Mouse (Mus musculus) thymus, postnatal 25 days (tissue): ENCODE data around the gene Bcl2l11.
"Not testable (repeated sequence)": the region's sequence is repeated elsewhere in the genome, so short reads cannot be mapped to it uniquely, and the experiment has no call there.

Experiments
- DNase-seq: peaks from one replicate; pipeline ENCODE4 v3.0.0; 2022

The Bcl2l11 gene

DNA sequence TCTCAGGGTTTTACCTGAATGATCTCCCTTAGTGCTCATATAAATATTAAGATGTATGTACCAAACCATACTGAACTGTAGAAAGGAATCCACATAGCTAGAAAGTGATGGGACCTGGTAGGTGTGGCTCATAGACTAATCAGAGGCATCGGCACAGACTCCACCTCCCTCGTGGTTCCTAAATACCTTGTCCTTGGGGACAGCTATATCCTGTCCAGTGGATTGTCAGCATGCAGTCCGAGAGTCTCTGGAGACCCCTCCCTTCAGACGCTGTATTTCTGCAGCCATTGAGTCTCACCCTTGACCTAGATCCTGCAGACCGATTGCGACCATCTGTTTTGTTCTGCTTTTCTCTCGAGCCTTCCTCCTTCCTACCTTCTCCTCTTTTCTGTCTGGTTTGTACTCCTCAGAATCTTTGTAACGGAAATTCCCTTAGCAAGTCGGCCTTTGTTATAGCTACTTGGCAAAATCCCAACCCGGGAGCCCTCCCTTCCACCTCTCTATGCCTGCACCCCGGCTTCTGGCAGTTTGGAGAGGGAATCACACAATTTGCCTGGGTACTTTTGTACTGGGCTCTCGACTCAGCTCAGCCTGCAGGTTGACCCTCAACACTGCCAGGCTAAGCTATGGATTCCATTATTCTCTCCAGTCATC, 50.7 kb downstream of the Bcl2l11 start:
- DNase-seq = no peak

DNA sequence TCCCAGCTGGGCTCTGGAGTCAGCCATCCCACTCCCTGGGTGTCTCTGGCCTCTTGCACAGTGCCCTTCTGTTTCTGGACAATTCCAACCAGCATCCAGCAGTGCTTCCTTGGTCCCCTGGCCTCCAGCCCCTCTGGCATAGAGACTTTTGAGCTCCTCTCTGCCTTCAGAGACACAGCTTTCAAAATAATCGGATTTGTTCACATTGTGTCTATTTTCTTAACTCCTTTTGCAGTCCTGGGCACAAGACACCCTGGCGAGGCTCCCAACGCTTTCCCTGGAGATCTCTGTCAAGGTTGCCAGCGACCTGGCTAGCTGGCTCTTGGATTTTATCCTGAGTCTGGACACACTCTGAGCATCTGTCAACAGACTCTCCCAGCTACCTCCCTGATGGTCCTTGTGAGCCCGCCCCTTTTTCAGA, 51.4 kb downstream of the Bcl2l11 start:
- DNase-seq = no peak

DNA sequence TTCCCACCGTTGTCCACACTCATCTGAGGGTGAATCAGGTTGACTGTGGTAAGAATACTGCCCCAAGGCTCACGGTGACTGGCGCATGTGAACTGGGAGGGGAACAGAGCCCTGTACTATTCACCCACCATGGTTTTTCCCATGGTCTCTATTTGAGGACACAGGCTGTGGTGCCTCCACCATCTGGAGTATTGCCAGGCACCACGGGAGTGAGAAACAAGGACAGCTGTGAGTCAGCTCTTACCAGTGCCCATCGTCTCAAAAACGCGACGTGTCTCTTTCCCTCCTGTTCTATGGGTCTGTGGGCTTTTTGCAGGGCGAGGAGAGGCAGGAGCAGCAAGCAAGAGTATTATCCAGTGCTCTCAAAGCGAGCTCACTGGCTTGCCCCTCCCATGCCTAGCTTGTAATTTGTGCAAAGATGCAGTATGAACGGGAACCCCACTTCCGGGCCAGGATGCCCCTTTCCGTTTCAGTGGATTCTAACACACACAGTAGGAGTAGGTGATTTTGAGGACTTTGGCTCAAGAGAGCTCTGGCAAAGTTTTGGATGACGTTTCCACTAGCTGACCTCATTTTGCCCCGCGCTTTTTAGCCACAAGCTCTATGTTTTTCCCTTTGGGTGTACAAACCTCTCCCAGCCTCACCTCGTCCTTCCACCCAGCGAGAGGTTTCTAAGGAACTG, 53.4 kb downstream of the Bcl2l11 start:
- DNase-seq = no peak

DNA sequence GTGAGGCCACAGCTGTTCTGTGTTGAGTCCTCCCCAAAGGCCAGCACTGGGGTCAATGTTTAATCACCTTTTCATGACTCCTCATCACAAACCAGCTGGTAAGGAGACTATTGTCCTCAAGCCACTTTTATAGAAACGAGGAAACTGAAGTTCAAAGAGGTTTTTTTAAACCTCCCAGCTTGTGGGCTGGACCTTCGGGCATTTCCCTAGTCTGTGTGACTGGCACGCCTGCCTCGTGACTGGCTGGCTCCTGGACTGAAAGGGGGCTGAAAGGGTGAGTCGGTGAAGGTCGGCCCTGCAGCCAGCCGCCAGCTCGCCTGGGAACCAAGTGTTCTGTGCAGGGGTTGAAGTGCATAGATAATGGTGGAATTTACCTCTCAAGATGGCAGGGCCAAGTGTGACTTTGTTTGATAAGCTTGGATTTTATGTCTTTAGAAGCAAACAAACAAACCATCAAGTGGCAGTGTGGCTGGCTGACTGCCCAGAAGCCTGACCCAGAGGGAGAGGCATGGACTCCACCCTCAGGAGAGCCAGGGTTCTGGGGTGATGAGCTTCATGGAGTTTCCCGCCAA, 54.1 kb downstream of the Bcl2l11 start:
- no peak for DNase-seq

DNA sequence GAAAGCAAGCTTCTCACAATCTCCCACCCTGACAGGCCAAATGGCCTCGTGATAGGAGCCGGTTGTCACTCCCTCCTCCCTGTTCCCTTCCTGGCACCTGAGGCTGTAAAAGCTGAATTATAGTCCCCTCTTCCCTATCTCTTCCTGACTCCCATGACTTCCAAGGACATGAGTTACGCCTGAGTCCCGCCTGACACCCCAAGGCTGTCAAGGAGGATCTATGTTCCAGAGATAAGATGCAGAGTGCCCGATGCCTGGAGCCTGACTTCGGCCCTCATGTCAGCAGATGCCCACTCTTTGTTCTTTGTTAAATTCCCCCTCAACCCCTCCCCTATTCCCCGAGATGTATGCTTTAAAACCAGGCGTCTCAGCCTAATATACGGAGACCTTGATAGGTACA, 56.3 kb downstream of the Bcl2l11 start:
- not testable (repeated sequence) for DNase-seq

DNA sequence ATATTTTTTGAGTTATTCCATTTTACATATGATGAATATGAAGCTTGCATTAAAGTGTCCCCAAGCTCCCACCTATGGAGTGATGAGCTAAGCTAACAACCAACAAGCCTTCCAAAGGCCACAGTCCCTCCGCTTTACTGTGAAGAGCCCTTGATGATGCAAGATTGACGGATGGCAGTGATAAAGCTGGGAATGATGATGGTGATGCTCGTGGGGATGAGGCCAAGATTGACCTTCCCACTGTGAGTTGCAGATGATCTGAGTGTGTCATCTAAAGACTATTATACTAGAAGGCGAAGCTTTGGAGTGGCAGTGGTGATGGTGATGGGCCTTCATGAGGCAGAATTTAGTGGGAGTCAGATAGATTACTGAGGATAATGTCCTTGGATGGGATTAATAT, 56.9 kb downstream of the Bcl2l11 start:
- DNase-seq = no peak

DNA sequence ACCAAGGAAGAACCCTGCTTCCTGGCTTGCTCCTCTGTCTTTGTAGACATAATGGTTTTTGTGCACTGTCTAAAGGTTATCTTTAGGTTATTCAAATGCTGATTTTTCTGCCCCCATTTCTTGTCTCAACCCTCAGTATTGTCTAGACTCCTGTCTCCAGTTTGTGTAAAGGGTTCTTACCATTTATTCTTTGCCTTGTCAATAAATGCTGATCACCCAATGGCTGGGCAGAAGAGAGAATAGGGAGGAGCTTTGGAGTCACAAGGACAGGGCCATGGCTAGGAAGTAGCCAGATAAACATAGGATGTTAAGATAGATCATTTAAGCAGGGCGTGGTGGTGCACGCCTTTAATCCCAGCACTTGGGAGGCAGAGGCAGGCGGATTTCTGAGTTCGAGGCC, 57.9 kb downstream of the Bcl2l11 start:
- no peak for DNase-seq

DNA sequence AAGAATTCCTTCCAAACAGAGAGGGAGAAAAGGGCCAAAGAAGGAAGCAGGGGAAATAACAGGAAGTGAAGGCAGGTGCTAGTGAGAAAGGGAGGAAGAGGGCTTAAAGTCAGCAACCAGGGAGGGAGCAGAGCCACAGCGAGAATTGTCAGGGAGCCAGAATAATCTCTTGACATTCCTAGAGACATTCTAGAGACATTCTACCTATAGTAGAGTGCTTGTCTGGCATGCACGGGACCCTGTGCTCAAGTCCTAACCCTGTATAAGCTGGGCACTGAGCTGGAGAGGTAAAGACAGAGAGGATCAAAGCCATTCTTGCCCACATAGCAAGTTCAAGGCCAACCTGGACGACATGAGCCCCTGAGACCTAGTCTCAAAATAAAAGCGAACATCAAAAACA, 60.1 kb downstream of the Bcl2l11 start:
- no peak for DNase-seq

DNA sequence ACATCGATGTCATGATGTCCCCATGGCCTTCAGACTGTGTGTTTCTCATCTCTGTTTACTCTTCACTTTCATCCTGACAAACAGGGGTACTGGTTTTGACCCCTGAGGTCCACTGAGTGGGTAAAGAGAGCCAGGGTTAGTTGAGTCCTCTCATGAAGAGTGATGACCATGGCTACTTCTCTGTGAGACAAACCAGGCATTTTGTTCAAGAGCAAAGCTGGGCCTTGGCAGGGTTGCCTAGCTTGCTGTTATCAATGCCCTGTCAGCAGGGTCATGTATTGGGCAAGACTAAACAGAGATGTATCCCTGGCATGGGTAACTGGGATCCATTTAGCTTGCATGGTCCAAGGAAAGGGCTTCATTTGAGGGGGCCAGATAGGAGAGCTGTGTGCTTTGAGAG, 61.4 kb downstream of the Bcl2l11 start:
- DNase-seq = no peak

DNA sequence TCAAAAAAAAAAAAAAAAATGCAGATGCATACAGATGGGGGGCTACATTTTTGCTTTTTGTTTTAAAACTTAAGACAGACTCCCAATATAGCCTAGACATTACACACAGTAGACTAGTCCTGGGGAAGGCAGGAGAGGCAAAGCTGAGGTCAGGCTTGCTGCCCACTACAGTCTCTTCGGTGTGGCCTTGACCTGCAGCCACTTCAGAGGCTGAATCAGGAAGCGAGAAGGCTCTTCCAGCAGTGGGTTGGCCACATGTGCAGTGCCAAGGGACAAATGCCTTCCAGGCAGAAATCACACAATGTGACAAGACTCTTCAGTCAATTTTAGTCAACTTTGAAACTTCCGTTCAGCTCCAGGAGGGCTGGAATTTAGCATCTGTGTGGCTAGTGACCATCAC, 62.6 kb downstream of the Bcl2l11 start:
- DNase-seq = no peak

DNA sequence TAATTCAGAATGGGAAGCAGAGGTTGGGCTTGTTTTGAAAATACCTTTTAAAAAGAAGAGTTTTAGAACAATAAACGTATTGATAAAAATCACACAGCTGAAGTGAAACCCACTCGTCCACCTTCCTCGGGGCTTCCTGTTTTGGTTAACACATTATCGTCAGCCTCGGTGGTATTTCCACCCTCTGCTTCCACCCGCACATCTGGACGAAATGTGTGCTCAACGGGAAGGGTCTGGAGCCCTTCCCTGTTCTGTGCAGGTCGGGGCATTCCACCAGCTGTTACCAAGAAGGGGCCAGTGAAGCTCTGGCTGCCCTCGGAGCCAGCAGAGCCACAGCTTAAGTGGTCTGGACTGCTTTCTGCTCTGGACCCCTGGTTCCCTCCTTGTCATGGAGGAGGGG, 63.9 kb downstream of the Bcl2l11 start:
- DNase-seq = no peak

DNA sequence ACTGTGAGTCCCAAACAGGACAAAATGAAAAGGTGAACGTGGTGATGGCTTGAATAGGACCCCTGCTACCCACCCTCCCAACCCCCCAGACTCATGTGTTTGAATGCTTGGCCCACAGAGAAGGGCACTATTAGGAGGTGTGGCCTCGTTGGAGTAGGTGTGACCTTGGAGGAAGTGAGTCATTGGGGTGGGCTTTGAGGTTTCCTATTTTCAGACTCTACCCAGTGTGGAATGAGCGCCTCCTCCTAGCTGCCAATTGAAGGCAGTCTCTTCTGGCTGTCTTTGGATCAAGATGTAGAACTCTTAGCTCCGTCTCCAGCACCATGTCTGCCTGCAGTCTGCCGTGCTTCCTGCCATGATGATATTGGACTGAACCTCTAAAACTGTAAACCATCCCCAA, 64.4 kb downstream of the Bcl2l11 start:
- no peak for DNase-seq

DNA sequence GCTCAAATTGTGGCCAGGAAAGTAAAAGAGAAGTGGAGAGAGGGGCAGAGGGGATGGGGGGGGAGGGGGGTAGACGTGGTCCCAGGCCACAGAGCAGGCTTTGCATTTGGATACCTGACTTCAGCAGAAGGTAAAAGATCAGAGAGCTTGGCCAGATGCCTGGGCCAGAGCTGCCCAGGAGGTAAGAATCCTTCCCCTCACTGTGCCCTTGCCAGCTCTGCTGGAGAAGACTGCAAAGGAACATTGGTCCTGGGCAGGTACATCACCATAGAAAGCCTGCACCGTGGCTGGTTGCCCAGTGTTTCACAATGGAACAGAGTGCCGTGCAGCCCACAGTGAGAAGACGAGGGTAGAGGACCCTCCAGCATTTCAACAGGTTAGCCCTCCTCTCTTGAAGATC, 67.6 kb downstream of the Bcl2l11 start:
- DNase-seq = no peak

DNA sequence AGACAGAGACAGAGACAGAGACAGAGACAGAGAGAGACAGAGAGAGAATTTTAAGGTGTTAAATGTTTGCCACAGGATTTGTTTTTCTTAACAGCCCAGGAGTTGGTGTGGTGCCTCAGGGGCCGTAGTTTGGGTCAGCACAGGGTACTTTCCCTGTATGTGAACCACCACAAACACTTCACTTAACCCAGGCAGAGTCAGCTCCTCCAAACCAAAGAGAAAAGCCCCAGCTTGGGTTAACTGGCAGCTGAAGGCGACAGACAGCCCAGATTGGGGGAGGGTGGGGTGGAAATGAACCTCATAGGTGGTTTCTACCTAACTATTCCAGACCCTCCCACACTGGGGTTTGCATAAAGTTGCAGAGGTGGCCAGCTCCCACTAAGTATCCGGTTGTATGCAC, 71.5 kb downstream of the Bcl2l11 start:
- no peak for DNase-seq

DNA sequence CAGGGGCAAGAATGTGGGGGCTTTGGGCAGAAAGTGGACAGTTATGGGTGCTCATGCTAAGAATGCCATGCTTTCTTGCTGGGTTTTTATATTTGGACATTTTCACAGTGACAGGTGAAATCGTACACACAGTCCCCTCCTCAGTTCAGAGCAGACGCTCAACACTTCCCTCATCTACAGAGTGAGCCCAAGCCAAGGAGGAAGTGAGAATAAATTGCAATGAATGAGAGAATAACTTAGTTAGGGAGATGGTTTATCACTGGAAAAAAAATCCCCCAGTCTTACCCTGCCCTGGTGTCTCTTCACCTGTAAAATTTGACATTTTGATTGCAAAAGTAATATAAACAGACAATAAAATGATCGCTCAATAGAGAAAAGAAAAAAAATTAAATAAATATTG, 77.3 kb downstream of the Bcl2l11 start:
- DNase-seq = no peak

DNA sequence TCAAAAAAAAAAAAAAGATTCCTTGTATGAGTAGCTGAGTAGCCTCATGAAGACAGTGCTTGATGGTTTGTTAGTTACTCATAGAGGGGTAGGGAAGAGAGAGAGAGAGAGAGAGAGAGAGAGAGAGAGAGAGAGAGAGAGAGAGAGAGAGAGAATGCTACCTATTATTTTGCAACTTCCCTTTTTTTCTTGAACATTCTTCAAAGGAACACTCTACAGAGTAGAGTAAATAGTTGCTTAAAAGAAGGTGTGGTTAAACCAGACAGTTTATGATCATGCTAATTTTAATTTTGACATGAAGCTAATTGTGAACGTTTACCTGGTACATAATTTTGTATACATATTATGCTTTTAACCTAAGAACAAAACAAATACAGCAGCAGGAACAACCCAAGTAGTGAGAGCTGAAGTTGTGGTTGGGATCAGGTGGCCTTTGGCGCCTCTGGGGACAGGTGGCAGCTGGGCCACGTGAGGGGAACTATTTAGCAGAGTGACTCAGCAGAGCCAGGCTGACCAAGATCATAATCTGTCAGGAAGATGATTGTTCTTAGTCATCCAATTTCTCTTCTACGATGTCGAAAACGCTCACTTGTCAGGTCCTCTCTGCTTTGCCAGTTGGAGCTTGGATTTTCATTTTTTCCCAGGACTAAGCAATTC, 78.0 kb downstream of the Bcl2l11 start:
- peak; percentile 50 for DNase-seq

DNA sequence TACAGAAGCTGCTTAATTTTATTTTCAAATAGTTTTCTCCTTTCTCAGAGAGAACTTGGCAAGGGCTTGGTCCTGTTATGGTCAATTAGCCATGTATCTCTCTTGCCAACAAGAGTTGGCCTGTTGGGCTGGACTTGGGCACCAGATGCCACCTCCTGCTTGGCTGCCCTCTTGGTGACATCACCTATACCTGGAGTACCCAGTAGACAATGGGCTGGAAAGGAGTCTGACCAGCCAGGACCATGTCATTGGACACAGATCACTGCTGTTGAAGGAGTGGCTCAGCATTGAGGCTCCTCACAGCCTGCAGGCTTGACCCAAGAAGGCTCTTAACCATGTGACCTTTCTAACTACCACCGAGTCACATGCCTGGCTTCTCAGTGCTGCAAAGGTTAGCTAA, 82.7 kb downstream of the Bcl2l11 start:
- no peak for DNase-seq

DNA sequence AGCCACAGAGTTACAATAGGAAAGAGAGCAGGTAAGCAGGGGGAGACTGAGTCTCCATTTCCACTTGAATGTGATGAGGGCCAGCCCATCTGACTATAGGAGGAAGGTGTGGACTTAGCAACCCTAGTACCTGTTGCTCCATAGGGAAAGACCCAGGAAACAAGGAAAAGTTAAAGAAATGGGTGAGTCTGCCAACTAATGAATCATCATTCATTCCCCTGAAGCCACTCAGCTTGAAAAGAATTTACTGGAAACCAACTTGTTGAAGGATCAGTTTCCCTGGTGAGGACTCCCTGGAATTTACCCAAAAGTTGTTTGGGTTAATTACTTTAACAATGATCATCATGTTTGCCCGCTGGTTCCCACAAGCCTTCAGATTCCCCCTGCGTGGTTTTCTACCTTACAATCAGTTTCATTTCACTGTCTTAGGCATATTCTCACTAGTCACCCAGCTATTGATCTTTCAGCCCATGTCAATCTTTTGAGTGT, 84.0 kb downstream of the Bcl2l11 start:
- no peak for DNase-seq

DNA sequence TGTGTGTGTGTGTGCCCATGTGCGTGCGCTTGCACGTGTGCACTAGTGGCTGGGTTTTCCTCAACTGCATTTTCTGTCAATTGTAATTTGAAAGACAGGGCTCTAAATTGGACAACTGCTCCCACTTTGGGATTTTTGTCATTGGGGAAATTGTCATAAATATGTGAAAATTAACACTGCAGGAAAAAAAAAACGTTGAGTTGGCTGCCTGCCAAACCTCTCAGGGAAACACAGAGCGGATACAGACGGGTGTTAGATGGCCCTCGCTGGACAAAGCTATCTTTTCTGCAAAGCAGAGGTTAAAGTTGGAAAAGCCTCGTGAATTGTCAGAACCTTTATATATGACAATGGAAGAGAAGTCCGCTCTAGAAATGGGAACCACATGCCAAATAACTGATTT, 84.5 kb downstream of the Bcl2l11 start:
- DNase-seq = no peak

DNA sequence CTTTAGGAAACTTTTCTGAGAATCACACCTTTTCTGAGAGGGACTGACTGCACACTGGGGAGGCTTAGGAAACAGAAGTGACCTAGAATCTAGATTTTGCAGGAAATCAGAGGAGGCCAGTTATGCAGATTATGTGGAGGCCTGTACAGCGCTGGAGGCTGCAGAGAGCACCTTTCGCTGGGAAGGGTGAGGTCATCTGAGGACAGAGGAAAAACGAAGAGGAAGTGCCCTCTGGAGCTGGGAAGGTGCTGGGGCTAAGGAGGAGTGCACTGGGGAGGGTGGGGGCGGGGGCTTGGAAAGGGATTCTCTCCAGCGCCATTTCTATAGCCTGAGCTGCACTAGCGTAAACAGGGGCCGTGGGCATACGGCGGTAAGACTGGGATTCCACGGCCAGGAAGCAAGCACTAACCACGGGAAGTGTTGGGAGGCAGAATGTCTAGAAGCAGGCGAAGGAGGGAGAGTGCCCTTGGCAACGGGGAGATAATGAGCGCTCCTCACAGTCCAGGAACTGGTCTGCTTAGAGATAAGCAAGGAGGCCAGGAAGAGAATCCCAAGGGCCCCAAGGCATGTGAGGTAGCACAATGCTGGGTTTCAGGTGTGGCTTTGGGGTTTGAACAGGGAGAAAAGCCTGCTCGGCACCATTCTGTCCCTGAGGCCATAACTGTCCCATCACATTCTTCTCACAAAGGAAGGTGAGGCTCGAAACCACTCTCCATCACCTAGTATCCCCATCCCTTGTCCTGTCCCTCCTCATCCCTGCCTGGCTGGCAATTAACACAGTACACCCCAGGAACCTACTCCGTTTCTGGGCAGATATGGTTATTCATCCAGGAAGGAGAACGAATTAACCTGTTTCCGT, 85.4 kb downstream of the Bcl2l11 start:
- no peak for DNase-seq

DNA sequence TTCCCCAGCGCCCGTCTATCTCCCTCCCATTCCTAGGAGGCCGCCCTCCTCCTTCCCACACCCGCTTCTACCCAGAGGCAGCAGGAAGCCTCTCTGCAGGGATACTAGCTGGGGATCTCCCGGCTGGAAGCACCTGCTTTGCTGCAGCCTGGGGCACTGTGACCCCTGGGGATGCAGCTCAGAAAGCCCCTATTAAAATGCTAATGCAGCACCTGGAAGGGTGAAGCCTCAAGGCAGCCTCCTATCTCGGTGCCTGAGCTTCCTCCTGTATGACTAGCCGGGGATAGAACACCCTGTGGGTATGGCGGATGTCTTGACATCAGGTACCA, 86.0 kb downstream of the Bcl2l11 start:
- DNase-seq = no peak
